Mouse (Mus musculus): ENCODE measurements around the gene Fbxo6.

DNA sequence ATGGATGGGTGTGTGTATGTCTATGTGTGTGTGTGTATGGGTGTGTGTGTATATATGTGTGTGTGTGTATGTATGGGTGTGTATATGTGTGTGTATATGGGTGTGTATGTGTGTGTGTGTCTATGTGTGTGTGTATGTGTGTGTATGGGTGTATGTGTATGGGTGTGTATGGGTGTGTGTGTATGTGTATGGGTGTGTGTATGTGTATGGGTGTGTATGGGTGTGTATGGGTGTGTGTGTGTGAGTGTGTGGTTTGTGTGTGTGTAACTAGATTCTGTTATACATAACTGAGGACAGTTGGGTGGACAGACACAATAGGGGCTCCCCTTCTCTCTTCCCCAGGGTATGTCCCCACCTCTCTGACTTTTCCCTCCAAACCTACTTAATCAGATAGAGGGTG is 42.5 kb upstream of the Fbxo6 start:
- TF ChIP-seq CTCF (IDR thresholded peaks at IDR 0.05; ENCODE audit: insufficient read depth, low read depth, low read length): no peak
- no peak for TF ChIP-seq POLR2A (IDR thresholded peaks at IDR 0.05; ENCODE audit: insufficient read depth, low read depth, low read length)

Measured in olfactory bulb, adult 2 months (tissue).